Mouse (Mus musculus) thymus, adult 2 months (tissue): Measurements from ENCODE around the gene Wbp1l.

Source experiments
- CTCF ChIP-seq: fragments of 200-500 bp; IDR thresholded peaks from 2 replicates; pipeline ENCODE4 v1.5.1; 2012; ENCODE audit warnings: mild to moderate bottlenecking, control low read depth, low read length, moderate library complexity, borderline replicate concordance; ENCODE audit not compliant: control insufficient read depth, poor library complexity, insufficient read depth; ENCODE audit errors: extremely low read depth
- POLR2A ChIP-seq: fragments of 200-500 bp; IDR thresholded peaks from 2 replicates; pipeline ENCODE4 v1.6.1; 2012; ENCODE audit warnings: mild to moderate bottlenecking, low read length, control low read depth, moderate library complexity; ENCODE audit not compliant: control insufficient read depth, poor library complexity, insufficient read depth; ENCODE audit errors: extremely low read depth

- TF ChIP-seq CTCF = no peak
- TF ChIP-seq POLR2A = no peak
Observed at GRCm38 (mm10) chr19:46693146-46693545, 94.3 kb downstream of the Wbp1l start.
